Mouse (Mus musculus) liver, postnatal 0 days (tissue): ENCODE measurements around the gene Wapl. TPM values are rescaled to one million over a fixed set of nuclear protein-coding genes. Genes with fewer than 3 reads are reported as not detected.
A peak's percentile ranks its signal among the peaks of the same experiment; 100 is the strongest.

Source experiments
- ATAC-seq: fragments of 200-750 bp; cut with Nextera tagmentation; 2 replicates; pipeline ENCODE4 v1.8.0; 2017; ENCODE audit warnings: mild to moderate bottlenecking, moderate library complexity
- DNase-seq: peaks from one replicate; pipeline ENCODE4 v3.0.0-alpha.2; 2016
- H3K27ac ChIP-seq: fragments of 300-500 bp; sonication (generic); 2 replicates; pipeline ENCODE4 v1.5.1; 2014; ENCODE audit warnings: antibody characterized with exemption, moderate library complexity, mild to moderate bottlenecking, low read depth
- H3K27me3 ChIP-seq: fragments of 300-500 bp; sonication (generic); 2 replicates; pipeline ENCODE4 v1.6.1; 2014; ENCODE audit warnings: low read length, control low read depth, mixed read lengths; ENCODE audit not compliant: insufficient read depth
- H3K36me3 ChIP-seq: fragments of 300-500 bp; sonication (generic); replicated peaks from 2 replicates; pipeline ENCODE4 v1.6.1; 2014; ENCODE audit warnings: mild to moderate bottlenecking, control low read depth, low read length, moderate library complexity, mixed read lengths; ENCODE audit not compliant: insufficient read depth
- H3K4me1 ChIP-seq: fragments of 300-500 bp; sonication (generic); 2 replicates; pipeline ENCODE4 v1.6.1; 2014; ENCODE audit warnings: antibody characterized with exemption, mild to moderate bottlenecking, control low read depth; ENCODE audit not compliant: insufficient read depth
- H3K4me2 ChIP-seq: fragments of 300-500 bp; sonication (generic); 2 replicates; pipeline ENCODE4 v1.6.1; 2014; ENCODE audit warnings: low read depth, mild to moderate bottlenecking, low read length, moderate library complexity, mixed read lengths
- H3K4me3 ChIP-seq: fragments of 300-500 bp; sonication (generic); 2 replicates; pipeline ENCODE4 v1.5.1; 2014; ENCODE audit warnings: low read depth, low read length
- H3K9ac ChIP-seq: fragments of 300-500 bp; sonication (generic); replicated peaks from 2 replicates; pipeline ENCODE4 v1.6.1; 2014; ENCODE audit warnings: mild to moderate bottlenecking, moderate library complexity
- H3K9me3 ChIP-seq: fragments of 300-500 bp; sonication (generic); 2 replicates; pipeline ENCODE4 v1.6.1; 2016; ENCODE audit warnings: mild to moderate bottlenecking, control low read depth, low read length, mixed read lengths
- CTCF ChIP-seq: sonication (generic); IDR thresholded peaks from 2 replicates; pipeline ENCODE4 v1.5.1; 2016; ENCODE audit warnings: antibody characterized with exemption, low read depth
- EP300 ChIP-seq: IDR thresholded peaks from 2 replicates; pipeline ENCODE4 v1.6.1; 2016; ENCODE audit warnings: antibody characterized with exemption, low read depth, mild to moderate bottlenecking
- WGBS: fragments of 180-500 bp; shearing (Covaris S2); extraction: QIAGEN DNeasy Blood & Tissue Kit; methylation state at CpG from one replicate; pipeline ENCODE4 v1.1.7; 2014; ENCODE audit not compliant: insufficient replicate concordance; 5-methylcytosine and 5-hydroxymethylcytosine counted together
- polyA plus RNA-seq: library from polyadenylated mRNA; unstranded; fragments of >200 nt; fragmentation: Nextera tagmentation; extraction: Ambion mirVana; gene quantifications from 2 replicates; pipeline ENCODE4 v1.2.1, GENCODE M21; 2015

Gene Wapl
- polyA plus RNA-seq, 1 experiment from 2014 or later: 15.3 TPM

DNA sequence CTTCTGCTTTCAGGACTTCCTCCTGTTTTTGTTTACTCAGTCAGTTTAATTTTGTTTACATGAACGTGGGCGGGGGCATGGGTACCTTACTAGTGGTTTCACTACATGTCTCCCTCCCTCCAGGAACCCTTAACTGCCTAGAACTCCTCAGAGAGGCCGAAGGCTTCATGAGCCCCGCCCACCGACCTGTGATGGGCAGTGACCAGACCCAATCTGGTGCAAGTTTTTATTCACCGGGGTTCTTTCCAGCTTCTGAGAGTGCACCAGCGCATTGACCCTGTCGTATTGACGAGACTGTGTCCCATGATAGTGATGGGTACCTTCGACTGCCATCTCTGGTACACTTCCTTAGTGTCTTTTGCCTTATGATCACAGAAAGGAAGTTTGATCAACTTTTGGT, 94.6 kb downstream of the Wapl start:
- no peaks in the 10 kb centered on the region for H3K36me3 ChIP-seq
- H3K27me3 ChIP-seq: no peaks in the 10 kb centered on the region
- no peak overlapping the region for H3K9ac ChIP-seq
- TF ChIP-seq EP300 (no peak), CTCF (no peak)
- H3K27ac ChIP-seq: no peak overlapping the region
- DNase-seq (peak; percentile 76), ATAC-seq (peak; percentile 86)
- peak overlapping the region; percentile 81 for H3K4me2 ChIP-seq
- under 1% methylated on average over 10 of the region's 10 CpGs for WGBS
- H3K9me3 ChIP-seq: no peaks in the 10 kb centered on the region
- peak overlapping the region; percentile 42 for H3K4me3 ChIP-seq
- peaks cover 3% of the 10 kb centered on the region for H3K4me1 ChIP-seq

DNA sequence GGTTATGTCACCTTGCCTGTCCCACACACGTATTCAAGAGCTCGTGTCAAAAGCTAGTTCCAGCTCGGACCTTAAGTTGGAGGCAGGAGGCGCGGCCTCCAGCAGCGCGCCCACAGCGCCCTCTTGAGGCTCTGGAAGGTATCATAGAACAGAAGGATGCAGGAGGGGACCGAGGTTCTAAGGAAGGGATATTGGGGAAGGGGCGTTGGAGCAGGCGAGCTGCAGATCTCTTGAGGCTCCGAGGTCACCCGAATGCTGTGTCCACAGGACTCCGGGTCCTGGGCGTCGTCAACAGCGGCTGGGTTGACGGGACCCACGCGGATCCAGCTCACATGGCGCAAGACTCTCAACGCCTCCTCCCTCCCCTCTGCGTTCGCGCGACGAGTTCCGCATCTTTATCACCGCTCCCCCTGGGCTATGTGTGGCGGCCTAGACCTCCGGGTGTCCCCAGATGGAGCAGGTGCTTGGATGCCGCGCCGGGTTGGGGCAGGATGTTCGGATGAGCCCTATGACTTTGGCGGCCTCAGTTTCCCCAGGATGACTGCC, 95.4 kb downstream of the Wapl start:
- no peaks in the 10 kb centered on the region for H3K27me3 ChIP-seq
- WGBS: under 1% methylated on average over 36 of the region's 36 CpGs
- no peaks in the 10 kb centered on the region for H3K36me3 ChIP-seq
- H3K27ac ChIP-seq: no peak overlapping the region
- ATAC-seq (peak; percentile 84), DNase-seq (peak; percentile 84)
- no peaks in the 10 kb centered on the region for H3K9me3 ChIP-seq
- TF ChIP-seq CTCF (peak; percentile 96), EP300 (no peak)
- H3K4me3 ChIP-seq: peak overlapping the region; percentile 42
- H3K4me2 ChIP-seq: peak overlapping the region; percentile 81
- peaks cover 3% of the 10 kb centered on the region for H3K4me1 ChIP-seq
- peak overlapping the region; percentile 3; the same call in 1 of the 2 replicates for H3K9ac ChIP-seq

DNA sequence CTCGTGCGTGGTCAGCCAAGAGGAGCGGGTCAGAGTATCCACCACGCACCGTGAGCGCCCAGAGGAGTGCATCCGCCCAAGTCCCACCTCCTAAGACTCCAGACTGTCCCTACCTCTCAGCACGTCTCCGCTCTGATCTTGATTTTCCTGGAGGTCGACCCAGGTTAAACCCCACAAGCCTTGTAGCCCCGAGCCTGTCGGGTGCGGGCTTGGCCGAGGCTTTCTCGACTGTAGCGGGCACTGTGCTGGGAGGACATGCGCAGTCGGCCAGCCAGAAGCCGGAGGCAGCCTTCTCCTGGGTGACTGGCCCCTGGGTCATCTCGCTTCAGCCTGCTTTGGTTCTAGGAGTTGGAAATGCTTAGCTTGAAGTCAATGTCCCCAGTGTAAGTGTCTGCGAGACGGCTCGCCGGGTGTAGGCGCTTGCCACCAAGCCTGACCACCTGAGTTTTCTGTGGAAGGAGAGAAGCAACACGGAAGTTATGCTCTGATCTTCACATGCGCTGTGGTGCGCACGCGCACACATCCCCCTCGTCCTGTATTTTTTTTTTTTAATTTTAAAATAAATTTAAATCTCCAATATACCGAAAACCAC, 95.9 kb downstream of the Wapl start:
- no peak for TF ChIP-seq EP300
- no peak for TF ChIP-seq CTCF
- Histone ChIP-seq H3K9me3 (no peaks in the 10 kb centered on the region), H3K9ac (peak overlapping the region; percentile 3), H3K27ac (no peak overlapping the region), H3K36me3 (no peaks in the 10 kb centered on the region), H3K27me3 (no peaks in the 10 kb centered on the region), H3K4me3 (peak overlapping the region; percentile 42), H3K4me2 (peak overlapping the region; percentile 81), H3K4me1 (peaks cover 3% of the 10 kb centered on the region)
- DNase-seq (peak; percentile 50), ATAC-seq (peak; percentile 29; the same call in 1 of the 2 replicates)
- 17% methylated on average over 32 of the region's 32 CpGs for WGBS

DNA sequence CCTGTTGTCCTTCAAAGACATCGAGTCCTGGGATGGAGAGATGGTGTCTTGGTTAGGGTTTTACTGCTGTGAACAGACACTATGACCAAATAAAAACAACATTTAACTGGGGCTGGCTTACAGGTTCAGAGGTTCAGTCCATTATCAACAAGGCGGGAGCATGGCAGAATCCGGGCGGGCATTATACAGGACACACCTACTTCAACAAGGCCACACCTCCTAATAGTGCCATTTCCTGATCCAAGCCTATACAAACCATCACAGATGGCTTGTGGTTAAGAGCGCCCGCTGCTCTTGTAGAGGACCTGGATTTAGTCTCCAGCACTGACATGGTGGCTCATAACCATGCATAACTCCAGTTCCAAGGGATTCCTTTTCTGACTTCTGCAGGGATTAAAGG, 96.7 kb downstream of the Wapl start:
- no peak overlapping the region for H3K4me2 ChIP-seq
- no peaks in the 10 kb centered on the region for H3K36me3 ChIP-seq
- peaks cover 3% of the 10 kb centered on the region for H3K4me1 ChIP-seq
- H3K27ac ChIP-seq: no peak overlapping the region
- no peak overlapping the region for H3K9ac ChIP-seq
- no peak for ATAC-seq
- no peak overlapping the region for H3K4me3 ChIP-seq
- no peaks in the 10 kb centered on the region for H3K27me3 ChIP-seq
- TF ChIP-seq EP300: no peak
- no peak for TF ChIP-seq CTCF
- peak; percentile 12 for DNase-seq
- 76% methylated on average over 6 of the region's 6 CpGs for WGBS
- H3K9me3 ChIP-seq: no peaks in the 10 kb centered on the region

DNA sequence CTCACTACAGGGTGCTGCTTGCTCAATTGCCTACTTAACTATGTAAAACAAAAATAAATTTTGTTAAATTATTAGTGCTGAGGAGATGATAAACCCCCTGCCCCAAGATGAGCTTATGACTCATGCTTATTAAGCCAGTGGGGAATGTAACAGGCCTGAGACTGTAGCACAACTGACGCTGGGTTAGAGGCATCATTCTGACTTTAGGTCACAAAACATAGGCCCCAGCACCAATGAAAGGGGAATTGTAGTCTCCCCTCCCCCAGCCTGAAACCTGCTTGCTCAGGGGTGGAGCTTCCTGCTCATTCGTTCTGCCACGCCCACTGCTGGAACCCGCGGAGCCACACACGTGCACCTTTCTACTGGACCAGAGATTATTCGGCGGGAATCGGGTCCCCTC, 97.9 kb downstream of the Wapl start:
- no peak overlapping the region for H3K27ac ChIP-seq
- 32% methylated on average over 9 of the region's 9 CpGs for WGBS
- no peak overlapping the region for H3K9ac ChIP-seq
- no peaks in the 10 kb centered on the region for H3K36me3 ChIP-seq
- DNase-seq (no peak), ATAC-seq (no peak)
- H3K4me3 ChIP-seq: no peak overlapping the region
- no peaks in the 10 kb centered on the region; the same call in 1 of the 2 replicates for H3K9me3 ChIP-seq
- peaks cover 3% of the 10 kb centered on the region for H3K4me1 ChIP-seq
- H3K4me2 ChIP-seq: no peak overlapping the region
- TF ChIP-seq CTCF (no peak), EP300 (no peak)
- no peaks in the 10 kb centered on the region for H3K27me3 ChIP-seq

DNA sequence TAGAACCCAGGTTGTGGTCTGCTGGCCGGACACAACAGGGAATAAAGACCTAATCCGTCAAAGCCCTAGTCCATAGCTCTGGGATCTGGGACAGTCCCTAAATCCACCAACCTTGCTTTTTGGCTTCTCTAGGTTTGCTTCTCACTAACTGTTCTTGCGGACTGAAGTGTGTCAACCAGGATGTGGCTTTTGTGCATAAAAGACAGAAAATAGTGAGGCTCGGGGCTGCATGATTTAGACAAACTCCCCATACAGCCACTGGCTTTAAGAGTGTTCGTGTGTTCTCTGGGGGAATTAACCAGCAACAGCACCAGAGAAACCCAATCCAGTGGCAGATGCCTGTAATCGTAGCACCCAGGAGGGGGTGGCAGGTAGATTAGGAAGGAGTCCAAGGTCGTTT, 98.4 kb downstream of the Wapl start:
- TF ChIP-seq CTCF (no peak), EP300 (no peak)
- 50% methylated on average over 7 of the region's 7 CpGs for WGBS
- Histone ChIP-seq H3K4me1 (peaks cover 3% of the 10 kb centered on the region), H3K4me3 (no peak overlapping the region), H3K9me3 (no peaks in the 10 kb centered on the region; the same call in 1 of the 2 replicates), H3K27ac (no peak overlapping the region), H3K9ac (no peak overlapping the region), H3K27me3 (no peaks in the 10 kb centered on the region), H3K4me2 (no peak overlapping the region), H3K36me3 (no peaks in the 10 kb centered on the region)
- no peak for ATAC-seq
- DNase-seq: no peak

DNA sequence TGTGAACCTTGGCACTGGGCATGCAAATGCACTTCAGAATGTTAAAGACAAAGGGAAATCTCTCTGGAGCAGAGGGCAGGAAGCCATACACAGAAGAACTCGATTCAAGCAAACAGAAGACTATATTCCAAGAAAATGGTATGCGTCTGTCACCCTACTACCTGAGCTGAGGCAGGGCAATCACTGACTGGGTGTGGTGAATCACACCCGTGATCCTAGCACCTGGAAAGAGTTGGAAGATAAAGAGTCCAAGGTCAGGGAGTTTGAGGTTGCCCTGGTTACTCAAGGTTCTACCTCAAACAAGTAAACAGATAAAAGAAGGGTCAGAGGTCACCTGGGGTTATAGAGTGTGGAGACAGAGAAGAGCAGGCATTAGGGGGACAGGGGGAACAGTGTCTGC, 100.0 kb downstream of the Wapl start:
- 54% methylated on average over 3 of the region's 3 CpGs for WGBS
- Histone ChIP-seq H3K4me3 (no peak overlapping the region), H3K27me3 (no peaks in the 10 kb centered on the region), H3K9me3 (no peaks in the 10 kb centered on the region; the same call in 1 of the 2 replicates), H3K9ac (no peak overlapping the region), H3K4me1 (peaks cover 3% of the 10 kb centered on the region), H3K27ac (no peak overlapping the region), H3K36me3 (no peaks in the 10 kb centered on the region), H3K4me2 (no peak overlapping the region)
- no peak for DNase-seq
- ATAC-seq: no peak
- TF ChIP-seq CTCF (no peak), EP300 (no peak)
